Mouse (Mus musculus) limb, embryonic 13.5 days (tissue): ENCODE data around the gene Zfp607b. TPM values are rescaled to one million over a fixed set of nuclear protein-coding genes. Genes with fewer than 3 reads are reported as not detected.

Experiments used
- ATAC-seq: fragments of 200-750 bp; cut with Nextera tagmentation; 2 replicates; pipeline ENCODE4 v1.8.0; 2017; ENCODE audit warnings: low read depth, moderate number of reproducible peaks, moderate TSS enrichment; ENCODE audit not compliant: low FRiP score
- H3K27ac ChIP-seq: fragments of 300-500 bp; sonication (generic); 2 replicates; pipeline ENCODE4 v1.5.1; 2015; ENCODE audit warnings: inconsistent platforms, mild to moderate bottlenecking, moderate library complexity
- H3K27me3 ChIP-seq: fragments of 300-500 bp; sonication (generic); 2 replicates; pipeline ENCODE4 v1.6.1; 2015; ENCODE audit warnings: mild to moderate bottlenecking, inconsistent platforms
- H3K36me3 ChIP-seq: fragments of 300-500 bp; sonication (generic); 2 replicates; pipeline ENCODE4 v1.6.1; 2015; ENCODE audit warnings: inconsistent platforms, mild to moderate bottlenecking, moderate library complexity
- H3K4me1 ChIP-seq: fragments of 300-500 bp; sonication (generic); 2 replicates; pipeline ENCODE4 v1.6.1; 2015; ENCODE audit warnings: inconsistent platforms
- H3K4me2 ChIP-seq: fragments of 300-500 bp; sonication (generic); replicated peaks from 2 replicates; pipeline ENCODE4 v1.6.1; 2015; ENCODE audit warnings: inconsistent platforms, mild to moderate bottlenecking, moderate library complexity
- H3K4me3 ChIP-seq: fragments of 300-500 bp; sonication (generic); 2 replicates; pipeline ENCODE4 v1.5.1; 2015; ENCODE audit warnings: moderate library complexity, mild to moderate bottlenecking, inconsistent platforms
- H3K9ac ChIP-seq: fragments of 300-500 bp; sonication (generic); 2 replicates; pipeline ENCODE4 v1.6.1; 2015; ENCODE audit warnings: mild to moderate bottlenecking, inconsistent platforms
- H3K9me3 ChIP-seq: fragments of 300-500 bp; sonication (generic); 2 replicates; pipeline ENCODE4 v1.6.1; 2016; ENCODE audit warnings: inconsistent platforms
- WGBS: fragments of 180-500 bp; shearing (Covaris S2); methylation state at CpG from one replicate; pipeline ENCODE4 v1.1.7; 2015; 5-methylcytosine and 5-hydroxymethylcytosine counted together
- polyA plus RNA-seq: library from polyadenylated mRNA; unstranded; fragments of >200 nt; fragmentation: Nextera tagmentation; extraction: Ambion mirVana; gene quantifications from 2 replicates; pipeline ENCODE4 v1.2.1, GENCODE M21; 2015

Gene Zfp607b
- polyA plus RNA-seq, 1 experiment from 2014 or later: 4.9 TPM

- Histone ChIP-seq H3K4me1 (peaks cover 3% of the 10 kb centered on the region), H3K9me3 (no peaks in the 10 kb centered on the region), H3K9ac (no peak overlapping the region), H3K27ac (no peak overlapping the region), H3K4me2 (no peak overlapping the region), H3K4me3 (no peak overlapping the region), H3K27me3 (peaks cover 59% of the 10 kb centered on the region), H3K36me3 (peaks cover 61% of the 10 kb centered on the region)
- WGBS: 53% methylated on average over 14 of the region's 14 CpGs
- ATAC-seq: no peak
Measured at GRCm38 (mm10) chr7:27658712-27659663, 30.2 kb upstream of the Zfp607b start.

- Histone ChIP-seq H3K27ac (no peak overlapping the region), H3K27me3 (peaks cover 28% of the 10 kb centered on the region), H3K4me1 (no peaks in the 10 kb centered on the region), H3K4me2 (no peak overlapping the region), H3K9ac (no peak overlapping the region), H3K9me3 (no peaks in the 10 kb centered on the region), H3K4me3 (no peak overlapping the region), H3K36me3 (peaks cover 82% of the 10 kb centered on the region)
- 85% methylated on average over 4 of the region's 4 CpGs for whole genome bisulfite sequencing
- no peak for ATAC-seq
Measured at GRCm38 (mm10) chr7:27662038-27662437, 27.1 kb upstream of the Zfp607b start.

- H3K9ac ChIP-seq: peak overlapping the region; percentile 93
- no peak for ATAC-seq
- H3K27me3 ChIP-seq: no peaks in the 10 kb centered on the region
- 64% methylated on average over 9 of the region's 9 CpGs for WGBS
- H3K4me3 ChIP-seq: peak overlapping the region; percentile 90
- H3K36me3 ChIP-seq: peaks cover 26% of the 10 kb centered on the region
- peaks cover 27% of the 10 kb centered on the region for H3K4me1 ChIP-seq
- no peaks in the 10 kb centered on the region for H3K9me3 ChIP-seq
- H3K27ac ChIP-seq: no peak overlapping the region
- H3K4me2 ChIP-seq: peak overlapping the region; percentile 99
Measured at GRCm38 (mm10) chr7:27673064-27673574, 16.0 kb upstream of the Zfp607b start.

- H3K36me3 ChIP-seq: peaks cover 21% of the 10 kb centered on the region
- peak overlapping the region; percentile 93 for H3K9ac ChIP-seq
- peak overlapping the region; percentile 99 for H3K4me2 ChIP-seq
- no peaks in the 10 kb centered on the region for H3K27me3 ChIP-seq
- peaks cover 27% of the 10 kb centered on the region for H3K4me1 ChIP-seq
- ATAC-seq: peak; percentile 13; the same call in 1 of the 2 replicates
- H3K27ac ChIP-seq: no peak overlapping the region
- 2% methylated on average over 42 of the region's 52 CpGs for WGBS
- H3K4me3 ChIP-seq: peak overlapping the region; percentile 90
- H3K9me3 ChIP-seq: no peaks in the 10 kb centered on the region
Measured at GRCm38 (mm10) chr7:27673575-27674131, 15.5 kb upstream of the Zfp607b start.

GRCm38 (mm10) chr7:27674195-27674521, 15.0 kb upstream of the Zfp607b start:
- Histone ChIP-seq H3K4me2 (peak overlapping the region; percentile 99), H3K36me3 (peaks cover 19% of the 10 kb centered on the region), H3K4me3 (peak overlapping the region; percentile 90), H3K9ac (peak overlapping the region; percentile 93), H3K27ac (peak overlapping the region; percentile 82; the same call in 1 of the 2 replicates), H3K9me3 (no peaks in the 10 kb centered on the region), H3K27me3 (no peaks in the 10 kb centered on the region), H3K4me1 (peaks cover 27% of the 10 kb centered on the region)
- ATAC-seq: peak; percentile 68
- WGBS: under 1% methylated on average over 31 of the region's 38 CpGs

- Histone ChIP-seq H3K9ac (peak within 1 kb of the TSS; percentile 93), H3K27ac (peak within 1 kb of the TSS; percentile 82; the same call in 1 of the 2 replicates), H3K27me3 (no peaks in the 10 kb centered on the region), H3K36me3 (peaks cover 19% of the 10 kb centered on the region), H3K4me2 (peak within 1 kb of the TSS; percentile 99), H3K9me3 (no peaks in the 10 kb centered on the region), H3K4me1 (peaks cover 27% of the 10 kb centered on the region), H3K4me3 (peak within 1 kb of the TSS; percentile 90)
- peak; percentile 98 for ATAC-seq
- 1% methylated on average over 30 of the region's 31 CpGs for WGBS
Measured at GRCm38 (mm10) chr7:27674522-27675221, 14.5 kb upstream of the Zfp607b start, which contains the start of gene Map3k10. Map3k10 (minus strand) TSS chr7:27674598.

GRCm38 (mm10) chr7:27675222-27675612, 13.9 kb upstream of the Zfp607b start:
- peaks cover 15% of the 10 kb centered on the region for H3K36me3 ChIP-seq
- H3K4me2 ChIP-seq: peak overlapping the region; percentile 99
- no peaks in the 10 kb centered on the region for H3K27me3 ChIP-seq
- 0 out of 2 replicates have a peak overlapping the region, but pooled peaks have one; percentile 82 for H3K27ac ChIP-seq
- no peak for ATAC-seq
- no peak overlapping the region for H3K9ac ChIP-seq
- 31% methylated on average over 14 of the region's 14 CpGs for WGBS
- no peaks in the 10 kb centered on the region for H3K9me3 ChIP-seq
- H3K4me3 ChIP-seq: peak overlapping the region; percentile 90
- H3K4me1 ChIP-seq: peaks cover 27% of the 10 kb centered on the region

GRCm38 (mm10) chr7:27683218-27683617, 5.9 kb upstream of the Zfp607b start:
- Histone ChIP-seq H3K4me1 (peaks cover 6% of the 10 kb centered on the region), H3K9ac (no peak overlapping the region), H3K4me3 (no peak overlapping the region), H3K9me3 (no peaks in the 10 kb centered on the region), H3K27ac (no peak overlapping the region), H3K36me3 (no peaks in the 10 kb centered on the region), H3K4me2 (no peak overlapping the region), H3K27me3 (no peaks in the 10 kb centered on the region)
- WGBS: 65% methylated on average over 2 of the region's 2 CpGs
- ATAC-seq: no peak

GRCm38 (mm10) chr7:27685220-27685619, 3.9 kb upstream of the Zfp607b start:
- Histone ChIP-seq H3K4me1 (peaks cover 15% of the 10 kb centered on the region), H3K27me3 (no peaks in the 10 kb centered on the region), H3K4me3 (no peak overlapping the region; the same call in 1 of the 2 replicates), H3K9me3 (no peaks in the 10 kb centered on the region), H3K9ac (no peak overlapping the region), H3K4me2 (peak overlapping the region; percentile 49), H3K27ac (no peak overlapping the region), H3K36me3 (no peaks in the 10 kb centered on the region)
- 35% methylated on average over 5 of the region's 5 CpGs for WGBS
- no peak for ATAC-seq

- Histone ChIP-seq H3K36me3 (no peaks in the 10 kb centered on the region), H3K27ac (no peak overlapping the region)
- 0% methylated on average over 6 of the region's 6 CpGs for WGBS
Measured at GRCm38 (mm10) chr7:27685681-27686080, 3.5 kb upstream of the Zfp607b start.

GRCm38 (mm10) chr7:27687043-27687442, 2.1 kb upstream of the Zfp607b start:
- no peak for ATAC-seq
- Histone ChIP-seq H3K4me3 (no peak overlapping the region), H3K36me3 (no peaks in the 10 kb centered on the region)

More at GRCm38 (mm10) chr7:27685681-27686080, 3.5 kb upstream of the Zfp607b start:
- Histone ChIP-seq H3K27me3 (no peaks in the 10 kb centered on the region), H3K9ac (no peak overlapping the region), H3K4me3 (no peak overlapping the region; the same call in 1 of the 2 replicates), H3K4me2 (peak overlapping the region; percentile 49), H3K9me3 (no peaks in the 10 kb centered on the region), H3K4me1 (peaks cover 15% of the 10 kb centered on the region)
- ATAC-seq: no peak

More at GRCm38 (mm10) chr7:27687043-27687442, 2.1 kb upstream of the Zfp607b start:
- Histone ChIP-seq H3K9ac (no peak overlapping the region), H3K9me3 (no peaks in the 10 kb centered on the region), H3K27ac (no peak overlapping the region), H3K27me3 (no peaks in the 10 kb centered on the region), H3K4me2 (no peak overlapping the region), H3K4me1 (peaks cover 15% of the 10 kb centered on the region)
- WGBS: 83% methylated on average over 1 of the region's 1 CpGs
